Mouse (Mus musculus): Measurements from ENCODE around the gene Clcn3. TPM values are rescaled to one million over a fixed set of nuclear protein-coding genes. Genes with fewer than 3 reads are reported as not detected.
A peak's percentile ranks its signal among the peaks of the same experiment; 100 is the strongest.

Gene Clcn3
- total and polyA plus RNA-seq, 3 experiments, result 9.1 to 47.4 (median 40.9) TPM

- DNase-seq, result no peak
These were observed 31.3 kb downstream of the Clcn3 start for GRCm38 (mm10) chr8:60951757-60952156.

- DNase-seq, result no peak
These were observed 31.8 kb downstream of the Clcn3 start for GRCm38 (mm10) chr8:60951271-60951670.

GRCm38 (mm10) chr8:60949859-60950258 is 33.2 kb downstream of the Clcn3 start:
- DNase-seq, result no peak

GRCm38 (mm10) chr8:60947503-60947902 is 35.6 kb downstream of the Clcn3 start:
- DNase-seq, result no peak

- no peak for DNase-seq
These were observed 40.2 kb downstream of the Clcn3 start for GRCm38 (mm10) chr8:60942867-60943266.

GRCm38 (mm10) chr8:60938717-60939424 is 44.2 kb downstream of the Clcn3 start:
- DNase-seq, result no peak

GRCm38 (mm10) chr8:60933617-60934016 is 49.5 kb downstream of the Clcn3 start:
- no peak for DNase-seq

- DNase-seq, result no peak
These were observed 62.9 kb downstream of the Clcn3 start for GRCm38 (mm10) chr8:60920176-60920575.

- no peak for DNase-seq
These were observed 64.0 kb downstream of the Clcn3 start for GRCm38 (mm10) chr8:60919069-60919468.

GRCm38 (mm10) chr8:60912554-60912953 is 70.5 kb downstream of the Clcn3 start:
- DNase-seq, result no peak

- no peak for DNase-seq
These were observed 71.0 kb downstream of the Clcn3 start for GRCm38 (mm10) chr8:60912081-60912480.

GRCm38 (mm10) chr8:60900147-60900546 is 83.0 kb downstream of the Clcn3 start:
- DNase-seq, result no peak

GRCm38 (mm10) chr8:60895878-60896277 is 87.2 kb downstream of the Clcn3 start:
- peak; percentile 20 for DNase-seq

GRCm38 (mm10) chr8:60891757-60892156 is 91.3 kb downstream of the Clcn3 start:
- DNase-seq, result no peak

GRCm38 (mm10) chr8:60890520-60890874 is 92.6 kb downstream of the Clcn3 start:
- no peak for DNase-seq

GRCm38 (mm10) chr8:60889843-60890519 is 93.1 kb downstream of the Clcn3 start, which contains the start of gene Hpf1:
Hpf1 (plus strand) TSS chr8:60890418.
- peak; percentile 97 for DNase-seq

- no peak for DNase-seq
These were observed 93.8 kb downstream of the Clcn3 start for GRCm38 (mm10) chr8:60889131-60889842.

- no peak for DNase-seq
These were observed 96.4 kb downstream of the Clcn3 start for GRCm38 (mm10) chr8:60886736-60887135.

- DNase-seq, result no peak
These were observed 99.5 kb downstream of the Clcn3 start for GRCm38 (mm10) chr8:60883419-60884137.

- DNase-seq, result no peak
These were observed 104.5 kb downstream of the Clcn3 start for GRCm38 (mm10) chr8:60878617-60879016.

GRCm38 (mm10) chr8:60870231-60871193 is 112.6 kb downstream of the Clcn3 start:
- DNase-seq, result no peak

All from adrenal gland, adult 2 months (tissue).